ENCODE assay signal across 8 mouse cellular contexts in the genomic region with DNA sequence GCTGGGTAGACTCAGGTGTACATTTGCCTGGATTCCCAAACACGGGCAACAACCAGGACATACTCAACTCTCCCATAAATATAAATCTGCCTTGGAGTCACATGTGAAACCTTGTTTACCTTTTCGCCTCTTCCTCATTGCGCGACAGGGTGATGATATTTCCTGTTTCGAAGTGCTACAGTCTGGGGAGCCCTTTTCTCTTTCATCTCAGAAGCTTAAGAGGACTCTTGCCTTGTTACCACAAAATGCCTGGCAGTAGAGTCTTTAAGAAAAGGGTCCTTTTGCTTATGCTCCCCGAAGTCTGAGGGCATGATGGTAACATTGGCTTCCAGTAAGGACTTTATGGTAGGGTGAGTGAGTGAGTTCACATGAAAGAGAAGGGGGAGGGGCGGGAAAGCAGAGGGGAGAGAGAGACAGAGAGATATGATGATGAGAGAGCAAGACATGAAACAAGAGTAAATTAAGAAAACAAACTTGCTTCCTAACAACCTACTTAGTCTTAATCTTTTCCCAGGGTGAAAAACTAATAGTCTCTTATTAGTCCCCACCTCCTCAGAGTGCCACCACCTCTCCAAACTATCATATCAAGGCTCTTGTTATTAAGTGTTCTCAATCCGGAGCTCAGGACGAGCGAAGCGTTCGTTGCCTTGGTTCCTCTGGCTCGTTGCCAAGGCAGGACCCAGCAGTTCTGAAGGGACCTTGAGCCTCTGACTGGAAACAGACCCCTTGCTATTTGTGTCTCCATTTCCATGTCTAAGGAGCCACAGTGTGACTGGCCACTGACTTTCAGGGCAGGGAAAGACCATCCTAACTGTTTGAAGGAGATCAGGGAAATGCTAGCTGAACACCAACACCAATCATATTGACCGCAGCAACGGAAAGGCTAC.
DNase-seq lines count a peak whose midpoint lies in the region; ATAC-seq and TF ChIP-seq lines count a peak whose summit lies in the region.

No protein-coding gene starts in this region.

- H3K36me3 ChIP-seq in hindbrain, embryonic 14.5 days (replicated peaks; ENCODE audit: control insufficient read depth, insufficient read depth), result no peaks in the 10 kb centered on the region
- no peaks in the 10 kb centered on the region for H3K36me3 ChIP-seq in liver, postnatal 0 days (replicated peaks; ENCODE audit: insufficient read depth, low read length)

- no peaks in the 10 kb centered on the region for H3K27me3 ChIP-seq in hindbrain, embryonic 14.5 days (ENCODE audit: control insufficient read depth, insufficient read depth, low read length)
- no peaks in the 10 kb centered on the region for H3K27me3 ChIP-seq in liver, postnatal 0 days (ENCODE audit: insufficient read depth, low read length)

- no peak for TF ChIP-seq CTCF in liver, postnatal 0 days (IDR thresholded peaks at IDR 0.05; ENCODE audit: low read depth)

- H3K9ac ChIP-seq in hindbrain, embryonic 14.5 days, result no peak overlapping the region
- no peak overlapping the region for H3K9ac ChIP-seq in liver, postnatal 0 days (replicated peaks)

- no peaks in the 10 kb centered on the region for H3K4me1 ChIP-seq in hindbrain, embryonic 14.5 days (replicated peaks; ENCODE audit: control insufficient read depth, insufficient read depth, low read length)
- H3K4me1 ChIP-seq in liver, postnatal 0 days (ENCODE audit: insufficient read depth), result no peaks in the 10 kb centered on the region

- DNase-seq in left cerebral cortex, postnatal 4 days, result peak; percentile 57
- DNase-seq in left cerebral cortex, adult 18-20 months (ENCODE audit: low spot score in 2 of 2), result no peak
- peak; percentile 56 to 81 for DNase-seq in adrenal gland, adult (ENCODE audit: inconsistent age in 2 of 2, low spot score in 1 of 2)
- peak; percentile 58 to 66 for DNase-seq in heart, postnatal 14 days
- DNase-seq in testis, postnatal 14 days (ENCODE audit: low spot score), result peak; percentile 21
- DNase-seq in hindbrain, embryonic 14.5 days (ENCODE audit: low spot score), result no peak
- no peak for DNase-seq in liver, postnatal 0 days
- no peak for DNase-seq in layer of hippocampus, adult 9-11 months

- no peak for ATAC-seq in hindbrain, embryonic 14.5 days (ENCODE audit: low FRiP score)
- ATAC-seq in liver, postnatal 0 days, result no peak

- H3K4me2 ChIP-seq in hindbrain, embryonic 14.5 days (replicated peaks), result no peak overlapping the region
- no peak overlapping the region for H3K4me2 ChIP-seq in liver, postnatal 0 days (ENCODE audit: low read depth, low read length)

- TF ChIP-seq EP300 in liver, postnatal 0 days (IDR thresholded peaks at IDR 0.05; ENCODE audit: low read depth), result no peak

- no peak overlapping the region for H3K27ac ChIP-seq in hindbrain, embryonic 14.5 days
- no peak overlapping the region for H3K27ac ChIP-seq in liver, postnatal 0 days (ENCODE audit: low read depth)

- intact Hi-C loops in left cerebral cortex, postnatal 4 days (cut with DNase I), result no loop called here
- intact Hi-C loops in heart, postnatal 14 days (cut with DNase I), result no loop called here

- no peak overlapping the region for H3K4me3 ChIP-seq in hindbrain, embryonic 14.5 days (replicated peaks; ENCODE audit: low read length)
- no peak overlapping the region for H3K4me3 ChIP-seq in liver, postnatal 0 days (ENCODE audit: low read depth, low read length)

- H3K9me3 ChIP-seq in hindbrain, embryonic 14.5 days (ENCODE audit: control insufficient read depth, low read length), result no peaks in the 10 kb centered on the region
- no peaks in the 10 kb centered on the region for H3K9me3 ChIP-seq in liver, postnatal 0 days (ENCODE audit: low read length)

- WGBS in hindbrain, embryonic 14.5 days, result 71% methylated on average over 15 of the region's 15 CpGs
- 67% methylated on average over 15 of the region's 15 CpGs for WGBS in liver, postnatal 0 days (ENCODE audit: insufficient replicate concordance)

Comparison
In these comparisons a context has a peak if more than half of its experiments do, and no peak if none do; other contexts are left out.
1. DNase-seq: peak in left cerebral cortex, postnatal 4 days (single experiment), adrenal gland, adult (2 of 2), heart, postnatal 14 days (2 of 2) and testis, postnatal 14 days (single experiment); none in left cerebral cortex, adult 18-20 months (0 of 2), hindbrain, embryonic 14.5 days (single experiment), liver, postnatal 0 days (single experiment) and layer of hippocampus, adult 9-11 months (single experiment).